Mouse (Mus musculus): ENCODE measurements around the gene Frem1. TPM values are rescaled to one million over a fixed set of nuclear protein-coding genes. Genes with fewer than 3 reads are reported as not detected.

Gene Frem1
- polyA plus RNA-seq, 2 experiments = 12.8 to 16.6 TPM

DNA sequence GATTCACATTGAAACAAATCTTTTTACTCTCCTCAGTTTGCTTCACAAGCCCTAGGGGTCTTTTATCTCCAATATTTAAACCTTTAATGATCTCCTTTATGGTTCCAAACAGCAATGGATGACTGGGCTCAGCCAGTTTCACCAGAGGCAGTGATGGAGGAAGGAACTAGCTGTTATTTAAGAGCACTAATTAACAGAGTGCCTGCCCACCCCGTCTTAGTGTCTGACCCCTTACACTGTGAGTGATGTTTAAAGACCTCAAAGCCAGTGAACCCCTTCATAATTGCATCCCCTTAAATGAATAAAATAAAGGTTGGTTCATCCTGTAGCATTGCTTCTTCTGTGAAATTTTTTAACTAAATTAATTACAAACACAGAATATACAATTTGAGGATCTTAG lies 19.4 kb downstream of the Frem1 start:
- 21% methylated on average over 1 of the region's 1 CpGs for WGBS

DNA sequence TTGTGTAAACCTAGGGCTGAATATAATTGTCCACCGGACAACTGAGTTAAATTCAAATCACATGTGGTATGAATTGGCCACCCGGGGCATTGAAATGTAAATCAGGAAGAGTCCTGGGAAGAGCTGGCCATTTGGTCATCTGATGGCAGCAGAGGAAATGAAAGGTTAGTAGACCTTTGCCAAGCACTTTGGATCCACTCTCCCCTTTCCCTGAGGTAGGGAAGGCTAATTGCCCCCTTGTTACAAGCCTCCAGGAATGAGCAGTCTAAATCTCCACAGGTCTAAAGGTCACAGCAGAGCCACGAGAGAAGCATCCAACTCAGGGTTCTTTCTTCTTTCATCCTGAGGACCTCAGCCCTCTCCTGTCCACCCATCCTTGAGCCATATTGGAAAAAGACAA lies 20.5 kb downstream of the Frem1 start:
- DNase-seq (ENCODE audit: low spot score) = no peak
- no peak for TF ChIP-seq POLR2A (IDR thresholded peaks at IDR 0.05; ENCODE audit: borderline replicate concordance, extremely low read depth, insufficient read depth, insufficient read length)
- peaks cover 9% of the 10 kb centered on the region; the same call in 1 of the 2 replicates for H3K4me1 ChIP-seq (ENCODE audit: control insufficient read depth, insufficient read depth, low read length)
- H3K9me3 ChIP-seq (ENCODE audit: control insufficient read depth, low read length) = no peaks in the 10 kb centered on the region
- WGBS = 18% methylated on average over 3 of the region's 3 CpGs
- no peak for ATAC-seq (ENCODE audit: low FRiP score, low read depth)
- H3K9ac ChIP-seq (ENCODE audit: low read depth, low read length, severe bottlenecking) = no peak overlapping the region
- H3K27me3 ChIP-seq (ENCODE audit: control insufficient read depth, insufficient read depth, low read length) = no peaks in the 10 kb centered on the region
- no peak overlapping the region for H3K4me3 ChIP-seq (replicated peaks; ENCODE audit: low read length)
- no peaks in the 10 kb centered on the region for H3K36me3 ChIP-seq (ENCODE audit: control insufficient read depth, insufficient read depth, low read length)
- H3K4me2 ChIP-seq (replicated peaks; ENCODE audit: low read depth, low read length, severe bottlenecking) = no peak overlapping the region
- no peak overlapping the region for H3K27ac ChIP-seq (replicated peaks; ENCODE audit: low read depth, low read length)

More for the DNA sequence above, 19.4 kb downstream of the Frem1 start:
- no peaks in the 10 kb centered on the region for H3K27me3 ChIP-seq (ENCODE audit: control insufficient read depth, insufficient read depth, low read length)
- H3K9me3 ChIP-seq (ENCODE audit: control insufficient read depth, low read length) = no peaks in the 10 kb centered on the region
- no peak overlapping the region for H3K9ac ChIP-seq (ENCODE audit: low read depth, low read length, severe bottlenecking)
- no peak for TF ChIP-seq POLR2A (IDR thresholded peaks at IDR 0.05; ENCODE audit: borderline replicate concordance, extremely low read depth, insufficient read depth, insufficient read length)
- no peak overlapping the region for H3K4me2 ChIP-seq (replicated peaks; ENCODE audit: low read depth, low read length, severe bottlenecking)
- ATAC-seq (ENCODE audit: low FRiP score, low read depth) (no peak), DNase-seq (ENCODE audit: low spot score) (no peak)
- H3K4me1 ChIP-seq (ENCODE audit: control insufficient read depth, insufficient read depth, low read length) = peaks cover 9% of the 10 kb centered on the region; the same call in 1 of the 2 replicates
- no peak overlapping the region for H3K4me3 ChIP-seq (replicated peaks; ENCODE audit: low read length)
- no peak overlapping the region for H3K27ac ChIP-seq (replicated peaks; ENCODE audit: low read depth, low read length)
- H3K36me3 ChIP-seq (ENCODE audit: control insufficient read depth, insufficient read depth, low read length) = no peaks in the 10 kb centered on the region

DNA sequence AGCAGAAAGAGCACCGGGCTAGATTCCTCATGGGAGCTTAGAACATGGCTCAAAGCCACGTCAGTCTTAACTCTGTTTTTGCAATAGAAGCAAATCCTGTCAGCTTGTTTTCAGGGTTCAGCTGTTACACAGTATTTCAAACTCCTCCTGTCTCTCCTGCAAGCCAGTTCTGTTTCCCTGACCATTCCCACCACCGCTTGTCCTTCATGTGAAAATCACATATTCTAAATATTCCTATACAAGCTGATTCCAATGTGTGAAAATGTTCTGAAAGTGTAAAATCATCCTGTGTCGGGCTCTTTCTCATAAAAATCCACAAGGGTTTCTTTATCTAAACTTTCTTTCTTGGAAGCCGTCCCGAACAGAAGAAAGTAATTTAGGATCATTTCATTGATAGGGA lies 22.0 kb downstream of the Frem1 start:
- TF ChIP-seq POLR2A (IDR thresholded peaks at IDR 0.05; ENCODE audit: borderline replicate concordance, extremely low read depth, insufficient read depth, insufficient read length) = no peak
- H3K36me3 ChIP-seq (ENCODE audit: control insufficient read depth, insufficient read depth, low read length) = no peaks in the 10 kb centered on the region
- H3K27me3 ChIP-seq (ENCODE audit: control insufficient read depth, insufficient read depth, low read length) = no peaks in the 10 kb centered on the region
- DNase-seq (ENCODE audit: low spot score) (no peak), ATAC-seq (ENCODE audit: low FRiP score, low read depth) (no peak)
- no peak overlapping the region for H3K4me3 ChIP-seq (replicated peaks; ENCODE audit: low read length)
- H3K4me1 ChIP-seq (ENCODE audit: control insufficient read depth, insufficient read depth, low read length) = peaks cover 9% of the 10 kb centered on the region; the same call in 1 of the 2 replicates
- H3K9ac ChIP-seq (ENCODE audit: low read depth, low read length, severe bottlenecking) = no peak overlapping the region
- H3K4me2 ChIP-seq (replicated peaks; ENCODE audit: low read depth, low read length, severe bottlenecking) = no peak overlapping the region
- 67% methylated on average over 6 of the region's 6 CpGs for WGBS
- no peak overlapping the region for H3K27ac ChIP-seq (replicated peaks; ENCODE audit: low read depth, low read length)
- no peaks in the 10 kb centered on the region for H3K9me3 ChIP-seq (ENCODE audit: control insufficient read depth, low read length)

DNA sequence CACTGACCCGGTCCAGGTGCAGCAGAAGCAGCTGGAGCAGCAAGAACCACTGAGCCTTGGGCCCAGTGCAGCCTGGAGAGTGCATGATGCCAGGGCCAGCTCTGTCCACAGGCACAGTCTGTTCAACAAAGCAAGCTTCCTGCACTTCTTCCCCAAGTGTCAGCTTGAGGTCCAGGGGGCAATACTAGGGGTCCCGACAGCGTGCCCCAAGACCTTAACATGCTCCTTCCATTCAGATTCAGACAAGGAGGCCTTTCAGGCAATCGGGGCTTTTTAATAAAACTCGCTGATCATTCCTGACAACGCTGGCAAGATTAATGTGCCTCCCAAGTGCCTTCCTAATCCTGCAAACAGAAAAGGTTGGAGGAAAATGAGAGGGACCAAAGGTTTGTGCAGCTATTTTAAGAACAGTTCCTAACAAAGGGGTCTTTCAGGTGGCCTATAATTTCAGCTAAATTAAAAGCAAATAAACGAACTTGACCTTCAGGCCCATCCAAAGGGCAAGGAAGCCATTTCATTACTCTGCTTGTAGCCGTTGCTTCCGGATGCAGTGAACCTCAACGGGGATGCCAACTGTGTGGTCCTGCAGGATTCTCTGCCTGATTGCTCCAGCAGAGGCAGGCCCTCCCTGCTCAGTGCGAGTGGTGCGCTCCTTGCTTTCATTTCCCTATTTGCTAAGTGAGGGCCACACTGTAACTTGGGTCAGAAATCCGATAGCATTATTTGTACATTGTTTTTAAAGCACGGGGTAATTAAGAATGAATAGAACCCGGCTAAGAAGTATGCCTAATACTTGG lies 31.2 kb downstream of the Frem1 start:
- WGBS = 22% methylated on average over 15 of the region's 15 CpGs
- TF ChIP-seq POLR2A (IDR thresholded peaks at IDR 0.05; ENCODE audit: borderline replicate concordance, extremely low read depth, insufficient read depth, insufficient read length) = no peak
- no peaks in the 10 kb centered on the region for H3K27me3 ChIP-seq (ENCODE audit: control insufficient read depth, insufficient read depth, low read length)
- no peak for DNase-seq (ENCODE audit: low spot score)
- H3K9ac ChIP-seq (ENCODE audit: low read depth, low read length, severe bottlenecking) = no peak overlapping the region
- no peak for ATAC-seq (ENCODE audit: low FRiP score, low read depth)
- H3K36me3 ChIP-seq (ENCODE audit: control insufficient read depth, insufficient read depth, low read length) = peaks cover 2% of the 10 kb centered on the region; the same call in 1 of the 2 replicates
- H3K9me3 ChIP-seq (ENCODE audit: control insufficient read depth, low read length) = no peaks in the 10 kb centered on the region
- H3K4me2 ChIP-seq (replicated peaks; ENCODE audit: low read depth, low read length, severe bottlenecking) = no peak overlapping the region
- H3K4me1 ChIP-seq (ENCODE audit: control insufficient read depth, insufficient read depth, low read length) = 0 out of 2 replicates have a peak, but pooled peaks cover 3% of the 10 kb centered on the region
- no peak overlapping the region for H3K4me3 ChIP-seq (replicated peaks; ENCODE audit: low read length)
- H3K27ac ChIP-seq (replicated peaks; ENCODE audit: low read depth, low read length) = no peak overlapping the region

DNA sequence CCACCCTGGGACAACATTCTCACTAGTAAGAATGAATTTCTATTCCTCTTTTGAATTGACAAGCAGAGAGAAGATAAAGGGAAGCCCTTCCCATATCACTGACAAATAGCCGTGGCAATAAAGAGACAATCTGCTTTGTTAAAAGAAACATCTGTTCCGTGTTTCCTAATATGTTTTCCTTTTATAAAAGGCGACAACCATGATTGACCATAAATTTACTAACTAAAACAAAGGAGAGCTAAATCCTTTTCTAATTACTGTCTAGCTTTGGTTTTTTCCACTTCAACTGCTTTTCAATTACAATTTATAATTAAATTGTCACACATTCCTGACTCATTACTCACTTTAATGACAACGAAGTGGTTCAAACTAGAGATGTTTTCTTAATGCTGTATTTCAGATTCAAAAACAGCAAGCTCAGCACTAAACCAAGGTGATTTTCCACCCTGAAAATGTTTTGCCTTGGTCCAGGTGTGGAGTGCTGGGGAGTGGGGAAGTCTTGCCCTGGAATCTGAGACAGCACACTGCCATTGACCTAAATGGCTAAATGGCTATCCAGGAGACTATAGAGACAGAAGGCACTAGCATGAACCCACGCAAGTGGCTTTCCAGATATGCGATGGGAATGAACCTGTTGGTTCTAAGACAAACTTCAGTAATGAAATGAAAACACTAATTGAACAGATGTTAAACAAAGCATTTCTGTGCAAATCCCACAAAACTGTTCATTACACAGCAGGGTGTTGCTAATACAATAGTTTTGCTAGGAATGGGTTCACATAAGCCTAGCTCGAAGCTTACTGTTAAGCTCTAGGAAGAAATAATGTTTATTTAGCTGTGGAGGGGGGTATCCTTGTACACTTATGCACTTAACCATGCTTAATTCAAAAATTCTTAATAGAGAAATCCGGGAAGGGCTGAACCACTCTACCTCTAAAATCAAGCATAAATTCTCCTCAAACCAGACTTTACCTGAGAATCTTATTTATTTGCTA lies 33.7 kb downstream of the Frem1 start:
- Histone ChIP-seq H3K9me3 (ENCODE audit: control insufficient read depth, low read length) (no peaks in the 10 kb centered on the region), H3K27ac (replicated peaks; ENCODE audit: low read depth, low read length) (no peak overlapping the region), H3K9ac (ENCODE audit: low read depth, low read length, severe bottlenecking) (no peak overlapping the region), H3K4me2 (replicated peaks; ENCODE audit: low read depth, low read length, severe bottlenecking) (no peak overlapping the region), H3K4me1 (ENCODE audit: control insufficient read depth, insufficient read depth, low read length) (0 out of 2 replicates have a peak, but pooled peaks cover 3% of the 10 kb centered on the region), H3K36me3 (ENCODE audit: control insufficient read depth, insufficient read depth, low read length) (peaks cover 3% of the 10 kb centered on the region; the same call in 1 of the 2 replicates), H3K4me3 (replicated peaks; ENCODE audit: low read length) (no peak overlapping the region), H3K27me3 (ENCODE audit: control insufficient read depth, insufficient read depth, low read length) (no peaks in the 10 kb centered on the region)
- ATAC-seq (ENCODE audit: low FRiP score, low read depth) = no peak
- 40% methylated on average over 8 of the region's 8 CpGs for WGBS
- TF ChIP-seq POLR2A (IDR thresholded peaks at IDR 0.05; ENCODE audit: borderline replicate concordance, extremely low read depth, insufficient read depth, insufficient read length) = no peak
- DNase-seq (ENCODE audit: low spot score) = no peak

Measured in limb, embryonic 14.5 days (tissue).